Mouse (Mus musculus): ENCODE measurements around the gene R3hdml. TPM values are rescaled to one million over a fixed set of nuclear protein-coding genes. Genes with fewer than 3 reads are reported as not detected.

Gene R3hdml
- polyA plus RNA-seq, 1 experiment: not detected

- Histone ChIP-seq H3K36me3 (replicated peaks; ENCODE audit: low read length) (no peaks in the 10 kb centered on the region), H3K4me3 (replicated peaks) (no peak overlapping the region), H3K4me1 (0 out of 2 replicates have a peak, but pooled peaks cover under 1% of the 10 kb centered on the region), H3K9me3 (no peaks in the 10 kb centered on the region), H3K27me3 (replicated peaks) (peaks cover 68% of the 10 kb centered on the region)
- no peak for TF ChIP-seq GATA1 (IDR thresholded peaks at IDR 0.05; ENCODE audit: borderline replicate concordance, low read length)
- TF ChIP-seq FLI1 (IDR thresholded peaks at IDR 0.05; ENCODE audit: low read length): no peak
Observed at GRCm38 (mm10) chr2:163546623-163547318, 54.7 kb downstream of the R3hdml start.

GRCm38 (mm10) chr2:163548822-163549221, 56.7 kb downstream of the R3hdml start:
- H3K4me3 ChIP-seq (replicated peaks): no peak overlapping the region
- no peak for TF ChIP-seq GATA1 (IDR thresholded peaks at IDR 0.05; ENCODE audit: borderline replicate concordance, low read length)
- no peak for TF ChIP-seq FLI1 (IDR thresholded peaks at IDR 0.05; ENCODE audit: low read length)
- peaks cover 65% of the 10 kb centered on the region for H3K27me3 ChIP-seq (replicated peaks)

GRCm38 (mm10) chr2:163549786-163550185, 57.7 kb downstream of the R3hdml start:
- Histone ChIP-seq H3K36me3 (replicated peaks; ENCODE audit: low read length) (no peaks in the 10 kb centered on the region), H3K4me1 (peaks cover 14% of the 10 kb centered on the region), H3K4me3 (replicated peaks) (no peak overlapping the region), H3K27me3 (replicated peaks) (peaks cover 64% of the 10 kb centered on the region), H3K9me3 (no peaks in the 10 kb centered on the region)
- no peak for TF ChIP-seq FLI1 (IDR thresholded peaks at IDR 0.05; ENCODE audit: low read length)
- TF ChIP-seq GATA1 (IDR thresholded peaks at IDR 0.05; ENCODE audit: borderline replicate concordance, low read length): no peak

More at GRCm38 (mm10) chr2:163548822-163549221, 56.7 kb downstream of the R3hdml start:
- H3K36me3 ChIP-seq (replicated peaks; ENCODE audit: low read length): no peaks in the 10 kb centered on the region
- no peaks in the 10 kb centered on the region for H3K9me3 ChIP-seq
- H3K4me1 ChIP-seq: peaks cover 14% of the 10 kb centered on the region

Other genes with a start within 250 kb of the R3hdml start
- 0.13 and 1.0 TPM in 2 replicates for gene Jph2, start 94.3 kb upstream of the R3hdml start, polyA plus RNA-seq (2012; ENCODE audit: insufficient read depth, low replicate concordance)
- gene Oser1, start 67.6 kb upstream of the R3hdml start, polyA plus RNA-seq (2012; ENCODE audit: insufficient read depth, low replicate concordance): 2.4 and 3.5 TPM in 2 replicates
- 0.47 TPM in 1 of 2 replicates, not detected in the other for gene Gdap1l1, start 53.8 kb upstream of the R3hdml start, polyA plus RNA-seq (2012; ENCODE audit: insufficient read depth, low replicate concordance)
- gene Fitm2, start 19.7 kb upstream of the R3hdml start, polyA plus RNA-seq (2012; ENCODE audit: insufficient read depth, low replicate concordance): 0.68 and 1.1 TPM in 2 replicates
- gene Hnf4a, start 14.5 kb downstream of the R3hdml start, polyA plus RNA-seq (2012; ENCODE audit: insufficient read depth, low replicate concordance): 0.08 TPM in 1 of 2 replicates, not detected in the other
- gene Ttpal, start 110.0 kb downstream of the R3hdml start, polyA plus RNA-seq (2012; ENCODE audit: insufficient read depth, low replicate concordance): 5.6 and 12.6 TPM in 2 replicates
- gene Serinc3, start 152.8 kb downstream of the R3hdml start, polyA plus RNA-seq (2012; ENCODE audit: insufficient read depth, low replicate concordance): 8.6 and 31.2 TPM in 2 replicates
- gene Pkig, start 166.1 kb downstream of the R3hdml start, polyA plus RNA-seq (2012; ENCODE audit: insufficient read depth, low replicate concordance): 348 and 581 TPM in 2 replicates